Mouse (Mus musculus): Measurements from ENCODE around the gene Glce. TPM values are rescaled to one million over a fixed set of nuclear protein-coding genes. Genes with fewer than 3 reads are reported as not detected.

The Glce gene
- total RNA-seq, 2 experiments from 2014 or later = 7.6 to 8.4 TPM

GRCm38 (mm10) chr9:62035806-62036205, 86.6 kb downstream of the Glce start:
- ATAC-seq (ENCODE audit: poor library complexity, severe bottlenecking) = no peak

- ATAC-seq (ENCODE audit: poor library complexity, severe bottlenecking) = no peak
Measured at GRCm38 (mm10) chr9:62032206-62032605, 90.2 kb downstream of the Glce start.

GRCm38 (mm10) chr9:62028072-62028471, 94.4 kb downstream of the Glce start:
- no peak for ATAC-seq (ENCODE audit: poor library complexity, severe bottlenecking)

DNA sequence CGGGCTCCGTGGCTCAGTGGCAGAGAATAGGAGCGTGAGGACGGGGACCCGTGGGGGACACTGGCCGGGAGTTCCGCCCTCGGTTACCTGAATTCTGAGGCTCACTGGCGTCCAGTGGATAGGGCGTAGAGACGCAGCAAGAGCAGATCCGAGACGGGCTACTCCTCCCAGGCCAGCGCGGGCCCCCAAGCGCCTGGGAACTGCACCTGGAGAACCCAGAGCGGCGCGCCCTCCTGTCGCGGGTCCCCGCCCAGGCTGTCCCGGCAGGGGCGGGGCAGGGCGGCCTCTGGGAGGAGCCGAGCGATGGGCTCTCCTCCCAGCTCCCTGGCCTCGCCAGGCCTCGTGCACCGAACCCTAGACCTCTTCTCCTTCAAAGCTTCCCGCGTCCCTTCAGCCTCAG, 95.9 kb downstream of the Glce start, which contains the start of gene Paqr5:
Paqr5 (minus strand) TSS at position 257 of the 400 bp plus-strand sequence.
- peak; percentile 75 for ATAC-seq (ENCODE audit: poor library complexity, severe bottlenecking)

DNA sequence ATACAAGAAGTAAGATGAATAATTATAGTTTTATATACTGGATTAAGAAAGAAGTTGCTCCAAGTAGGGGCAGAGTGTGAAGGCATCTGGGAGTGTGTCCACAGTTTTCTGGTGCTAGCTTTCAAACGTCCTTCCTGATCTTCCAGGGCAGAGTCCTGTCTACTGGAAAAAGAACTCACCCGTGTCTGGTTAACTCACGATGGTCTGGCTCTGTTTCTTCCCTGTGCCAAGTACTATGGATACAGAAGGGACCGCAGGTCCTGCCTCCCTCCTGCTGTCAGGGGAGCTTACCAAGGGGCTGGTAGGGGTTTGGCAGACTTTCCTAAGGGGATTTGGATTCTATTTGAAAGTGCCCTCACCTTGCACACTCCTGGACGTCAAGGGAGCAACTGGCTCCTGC, 97.4 kb downstream of the Glce start:
- no peak for ATAC-seq (ENCODE audit: poor library complexity, severe bottlenecking)

DNA sequence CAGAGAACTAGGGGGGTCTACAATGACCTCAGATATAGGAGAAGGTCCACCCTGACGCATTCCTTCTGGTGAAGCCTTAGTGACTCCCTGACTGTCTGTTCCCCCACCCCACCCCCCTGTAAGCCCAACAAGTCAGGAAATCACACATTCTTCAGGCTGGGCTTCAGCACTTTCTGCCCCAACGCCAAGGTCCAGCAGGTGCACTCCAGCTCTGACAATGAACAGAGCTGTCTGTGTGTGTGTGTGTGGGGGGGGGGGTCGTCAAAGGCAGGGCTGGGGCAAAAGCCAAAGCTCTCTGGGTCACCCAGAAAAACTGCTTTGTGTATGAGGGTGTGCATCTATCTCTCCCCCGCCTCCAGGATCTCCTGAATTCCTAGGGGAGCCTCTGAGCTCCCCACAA, 98.6 kb downstream of the Glce start:
- ATAC-seq (ENCODE audit: poor library complexity, severe bottlenecking) = no peak

DNA sequence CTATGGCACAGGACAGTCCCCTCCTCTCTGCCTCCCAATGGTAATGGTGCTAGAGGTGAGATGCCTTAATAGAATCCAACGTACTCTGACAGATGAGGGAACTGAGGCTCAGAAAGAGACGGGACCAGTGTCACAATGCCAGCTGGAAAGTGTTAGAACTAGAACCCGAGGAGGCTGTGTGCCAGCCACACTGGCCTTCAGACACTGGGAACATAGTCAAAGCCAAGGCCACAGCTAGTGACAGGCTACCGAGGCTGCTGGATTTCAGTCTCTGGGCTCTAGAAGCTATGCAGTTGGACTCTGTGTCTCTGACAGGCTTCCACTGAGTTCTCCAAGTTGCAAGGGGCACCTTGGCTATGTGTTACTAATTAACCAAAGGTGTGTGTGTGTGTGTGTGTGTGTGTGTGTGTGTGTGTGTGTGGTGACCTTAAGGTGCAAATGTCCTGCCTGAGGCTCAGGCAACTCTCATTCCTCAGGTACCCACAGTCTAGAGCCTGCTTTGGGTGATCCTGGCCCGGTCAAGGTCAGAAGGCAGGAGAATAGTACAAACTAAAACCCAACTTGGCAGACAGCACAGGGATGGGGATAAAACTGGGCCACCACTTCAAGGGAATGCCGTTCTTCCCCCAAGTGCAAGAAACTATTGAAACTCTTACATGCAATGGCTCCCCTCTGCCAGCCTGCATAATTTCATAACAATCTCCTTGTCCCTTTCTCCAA, 99.3 kb downstream of the Glce start:
- ATAC-seq (ENCODE audit: poor library complexity, severe bottlenecking) = no peak

GRCm38 (mm10) chr9:62021583-62022120, 100.8 kb downstream of the Glce start:
- ATAC-seq (ENCODE audit: poor library complexity, severe bottlenecking) = no peak

DNA sequence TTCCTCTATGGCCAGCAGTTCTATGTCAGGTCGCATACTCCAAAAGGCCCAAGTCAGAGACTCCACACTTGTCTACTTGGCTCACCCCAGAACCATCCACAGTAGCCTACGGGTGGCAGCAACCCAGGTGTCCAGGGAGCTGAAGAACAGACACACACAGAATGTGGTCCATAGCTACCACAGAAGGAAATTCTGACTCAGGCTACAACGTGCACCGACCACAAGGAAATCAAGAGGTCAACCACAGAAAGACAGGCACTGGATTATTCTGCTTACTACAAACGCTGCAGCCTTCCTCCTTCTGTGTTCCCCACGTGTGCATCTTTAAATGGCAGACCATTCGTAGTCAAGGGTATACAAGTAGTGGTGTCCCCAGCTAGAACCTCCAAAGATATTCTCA, 102.2 kb downstream of the Glce start:
- ATAC-seq (ENCODE audit: poor library complexity, severe bottlenecking) = no peak

- no peak for ATAC-seq (ENCODE audit: poor library complexity, severe bottlenecking)
Measured at GRCm38 (mm10) chr9:62018229-62019093, 104.0 kb downstream of the Glce start.

GRCm38 (mm10) chr9:62017329-62017728, 105.1 kb downstream of the Glce start:
- ATAC-seq (ENCODE audit: poor library complexity, severe bottlenecking) = no peak

GRCm38 (mm10) chr9:62015504-62015903, 107.0 kb downstream of the Glce start:
- ATAC-seq (ENCODE audit: poor library complexity, severe bottlenecking) = no peak

- ATAC-seq (ENCODE audit: poor library complexity, severe bottlenecking) = 0 out of 2 replicates have a peak, but pooled peaks have one; percentile 24
Measured at GRCm38 (mm10) chr9:62013316-62014097, 108.9 kb downstream of the Glce start.

- no peak for ATAC-seq (ENCODE audit: poor library complexity, severe bottlenecking)
Measured at GRCm38 (mm10) chr9:62008360-62008759, 114.1 kb downstream of the Glce start.

Other genes starting within 250 kb of the Glce start
- 1,617 and 1,884 TPM in 2 replicates for gene Rplp1, start 208.1 kb downstream of the Glce start, total RNA-seq (2015)
- gene Rplp1, start 208.1 kb downstream of the Glce start, total RNA-seq (2017) = 3,108 and 3,204 TPM in 2 replicates
- 160 and 172 TPM in 2 replicates for gene Kif23, start 175.9 kb downstream of the Glce start, total RNA-seq (2015)
- gene Kif23, start 175.9 kb downstream of the Glce start, total RNA-seq (2017) = 309 and 311 TPM in 2 replicates
- gene Paqr5, start 95.8 kb downstream of the Glce start, total RNA-seq (2015) = 0.36 and 1.0 TPM in 2 replicates
- 0.59 and 1.1 TPM in 2 replicates for gene Paqr5, start 95.8 kb downstream of the Glce start, total RNA-seq (2017)
- not detected in 2 replicates for gene Spesp1, start 159.6 kb upstream of the Glce start, total RNA-seq (2015)
- not detected in 2 replicates for gene Spesp1, start 159.6 kb upstream of the Glce start, total RNA-seq (2017)
- 257 and 275 TPM in 2 replicates for gene Anp32a, start 218.6 kb upstream of the Glce start, total RNA-seq (2015)
- 587 and 621 TPM in 2 replicates for gene Anp32a, start 218.6 kb upstream of the Glce start, total RNA-seq (2017)

Measured in megakaryocyte, adult 5-6 weeks (primary cell).